Mouse (Mus musculus) intestine, embryonic 14.5 days (tissue): Measurements from ENCODE around the gene Mctp1. TPM values are rescaled to one million over a fixed set of nuclear protein-coding genes. Genes with fewer than 3 reads are reported as not detected.

ENCODE experiments used
- ATAC-seq: fragments of 200-750 bp; cut with Nextera tagmentation; replicated peaks from 2 replicates; pipeline ENCODE4 v1.8.0; 2017; ENCODE audit warnings: low read depth, moderate number of reproducible peaks, moderate TSS enrichment, moderate library complexity; ENCODE audit not compliant: low FRiP score, low TSS enrichment
- DNase-seq: peaks from one replicate; pipeline ENCODE4 v3.0.0-alpha.2; 2018; ENCODE audit warnings: low spot score
- H3K27ac ChIP-seq: fragments of 300-500 bp; sonication (generic); 2 replicates; pipeline ENCODE4 v1.5.1; 2014; ENCODE audit warnings: low read depth, mild to moderate bottlenecking, control low read depth
- H3K27me3 ChIP-seq: fragments of 300-500 bp; sonication (generic); replicated peaks from 2 replicates; pipeline ENCODE4 v1.6.1; 2014; ENCODE audit warnings: low read length, control low read depth; ENCODE audit not compliant: control insufficient read depth, insufficient read depth
- H3K36me3 ChIP-seq: fragments of 300-500 bp; sonication (generic); 2 replicates; pipeline ENCODE4 v1.6.1; 2014; ENCODE audit warnings: low read length, control low read depth; ENCODE audit not compliant: control insufficient read depth, insufficient read depth
- H3K4me1 ChIP-seq: fragments of 300-500 bp; sonication (generic); replicated peaks from 2 replicates; pipeline ENCODE4 v1.6.1; 2014; ENCODE audit warnings: low read length, control low read depth, mixed read lengths; ENCODE audit not compliant: control insufficient read depth, insufficient read depth
- H3K4me2 ChIP-seq: fragments of 300-500 bp; sonication (generic); 2 replicates; pipeline ENCODE4 v1.6.1; 2014; ENCODE audit warnings: low read length
- H3K4me3 ChIP-seq: fragments of 300-500 bp; sonication (generic); 2 replicates; pipeline ENCODE4 v1.5.1; 2014; ENCODE audit warnings: low read depth, low read length, control low read depth, mixed read lengths
- H3K9ac ChIP-seq: fragments of 300-500 bp; sonication (generic); 2 replicates; pipeline ENCODE4 v1.6.1; 2014; ENCODE audit warnings: mild to moderate bottlenecking, low read length
- H3K9me3 ChIP-seq: fragments of 300-500 bp; sonication (generic); 2 replicates; pipeline ENCODE4 v1.6.1; 2016; ENCODE audit warnings: low read length, control low read depth; ENCODE audit not compliant: control insufficient read depth
- WGBS: fragments of 180-500 bp; shearing (Covaris S2); extraction: QIAGEN DNeasy Blood & Tissue Kit; methylation state at CpG from one replicate; pipeline ENCODE4 v1.1.7; 2014; 5-methylcytosine and 5-hydroxymethylcytosine counted together
- polyA plus RNA-seq: library from polyadenylated mRNA; unstranded; fragments of >200 nt; fragmentation: Nextera tagmentation; extraction: Ambion mirVana; gene quantifications from 2 replicates; pipeline ENCODE4 v1.2.1, GENCODE M21; 2014

Mctp1 gene
- polyA plus RNA-seq, 1 experiment from 2014 or later = 0.78 TPM

DNA sequence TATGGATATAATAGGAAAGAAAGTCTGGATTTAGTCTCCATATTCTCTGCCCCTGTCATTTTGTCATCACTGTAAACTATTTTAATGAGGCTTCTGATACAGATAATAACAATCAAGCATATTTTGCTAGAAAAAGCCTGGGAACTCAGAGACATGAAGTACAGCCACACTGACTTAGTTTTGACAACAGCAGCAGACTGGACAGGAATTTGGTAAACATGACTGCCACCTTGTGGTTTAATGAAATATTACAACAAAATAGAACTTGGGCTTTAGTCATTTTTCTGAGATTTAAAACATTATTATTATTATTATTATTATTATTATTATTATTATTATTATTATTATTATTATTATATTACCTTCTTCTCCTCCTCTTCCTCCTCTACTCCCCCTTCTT, 297.0 kb downstream of the Mctp1 start:
- Histone ChIP-seq H3K4me2 (no peak overlapping the region), H3K27ac (no peak overlapping the region), H3K9ac (no peak overlapping the region), H3K9me3 (no peaks in the 10 kb centered on the region), H3K4me1 (no peaks in the 10 kb centered on the region), H3K4me3 (no peak overlapping the region), H3K36me3 (no peaks in the 10 kb centered on the region), H3K27me3 (no peaks in the 10 kb centered on the region)
- ATAC-seq (0 out of 2 replicates have a peak, but pooled peaks have one; percentile 53), DNase-seq (no peak)

DNA sequence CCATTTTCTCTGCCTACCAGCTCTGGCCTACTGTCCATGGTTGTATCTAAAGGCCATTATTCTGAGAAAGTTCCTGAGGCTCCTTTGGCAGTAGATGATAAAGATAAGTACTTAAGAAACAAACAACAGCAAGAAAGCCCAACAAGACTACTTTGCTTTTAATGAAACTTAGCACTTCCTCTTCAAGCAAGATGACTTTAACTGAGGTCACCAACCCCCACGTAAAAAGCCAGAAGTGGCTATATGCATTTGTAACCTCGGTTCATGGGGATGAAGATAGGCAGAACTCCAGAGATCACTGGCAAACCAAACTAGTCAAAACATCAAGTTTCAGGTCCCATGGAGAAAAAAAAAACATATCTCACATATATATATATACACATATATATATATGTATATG, 305.0 kb downstream of the Mctp1 start:
- 79% methylated on average over 2 of the region's 2 CpGs for WGBS
- DNase-seq (no peak), ATAC-seq (no peak)
- no peaks in the 10 kb centered on the region for H3K36me3 ChIP-seq
- no peaks in the 10 kb centered on the region for H3K27me3 ChIP-seq
- no peaks in the 10 kb centered on the region for H3K4me1 ChIP-seq
- no peak overlapping the region for H3K27ac ChIP-seq
- H3K9me3 ChIP-seq = no peaks in the 10 kb centered on the region
- no peak overlapping the region for H3K9ac ChIP-seq
- H3K4me2 ChIP-seq = no peak overlapping the region
- H3K4me3 ChIP-seq = no peak overlapping the region

DNA sequence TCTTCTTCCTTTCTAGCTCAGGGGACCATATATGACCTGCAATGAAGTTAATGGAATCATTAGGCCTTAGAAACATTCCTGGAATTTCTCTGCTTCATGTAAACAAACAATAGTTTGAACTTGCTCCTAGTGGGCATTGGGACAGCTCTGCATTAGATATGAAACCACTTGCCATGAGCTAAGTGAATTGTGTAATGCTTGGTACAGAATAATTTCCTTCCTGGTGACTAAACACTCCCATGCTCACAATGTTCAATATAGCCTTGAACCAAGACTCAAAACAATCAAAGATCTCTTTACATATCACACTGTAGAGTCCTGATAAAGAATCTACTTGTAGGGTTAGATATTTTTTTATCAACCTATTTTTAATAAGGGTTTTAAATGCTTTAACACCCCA, 305.8 kb downstream of the Mctp1 start:
- Histone ChIP-seq H3K4me2 (no peak overlapping the region), H3K9me3 (no peaks in the 10 kb centered on the region), H3K4me1 (no peaks in the 10 kb centered on the region), H3K9ac (no peak overlapping the region), H3K27ac (no peak overlapping the region), H3K4me3 (no peak overlapping the region), H3K36me3 (no peaks in the 10 kb centered on the region), H3K27me3 (no peaks in the 10 kb centered on the region)
- ATAC-seq (no peak), DNase-seq (no peak)

GRCm38 (mm10) chr13:76690697-76691096, 306.4 kb downstream of the Mctp1 start:
- Histone ChIP-seq H3K4me1 (no peaks in the 10 kb centered on the region), H3K36me3 (no peaks in the 10 kb centered on the region), H3K9ac (no peak overlapping the region), H3K4me2 (no peak overlapping the region), H3K4me3 (no peak overlapping the region), H3K27me3 (no peaks in the 10 kb centered on the region), H3K9me3 (no peaks in the 10 kb centered on the region), H3K27ac (no peak overlapping the region)
- whole genome bisulfite sequencing = 73% methylated on average over 1 of the region's 1 CpGs
- no peak for ATAC-seq
- no peak for DNase-seq

GRCm38 (mm10) chr13:76734013-76734412, 349.7 kb downstream of the Mctp1 start:
- Histone ChIP-seq H3K4me1 (no peaks in the 10 kb centered on the region), H3K27me3 (no peaks in the 10 kb centered on the region), H3K36me3 (no peaks in the 10 kb centered on the region), H3K4me2 (no peak overlapping the region), H3K9ac (no peak overlapping the region), H3K27ac (no peak overlapping the region), H3K9me3 (no peaks in the 10 kb centered on the region), H3K4me3 (no peak overlapping the region)
- no peak for DNase-seq
- ATAC-seq = no peak

DNA sequence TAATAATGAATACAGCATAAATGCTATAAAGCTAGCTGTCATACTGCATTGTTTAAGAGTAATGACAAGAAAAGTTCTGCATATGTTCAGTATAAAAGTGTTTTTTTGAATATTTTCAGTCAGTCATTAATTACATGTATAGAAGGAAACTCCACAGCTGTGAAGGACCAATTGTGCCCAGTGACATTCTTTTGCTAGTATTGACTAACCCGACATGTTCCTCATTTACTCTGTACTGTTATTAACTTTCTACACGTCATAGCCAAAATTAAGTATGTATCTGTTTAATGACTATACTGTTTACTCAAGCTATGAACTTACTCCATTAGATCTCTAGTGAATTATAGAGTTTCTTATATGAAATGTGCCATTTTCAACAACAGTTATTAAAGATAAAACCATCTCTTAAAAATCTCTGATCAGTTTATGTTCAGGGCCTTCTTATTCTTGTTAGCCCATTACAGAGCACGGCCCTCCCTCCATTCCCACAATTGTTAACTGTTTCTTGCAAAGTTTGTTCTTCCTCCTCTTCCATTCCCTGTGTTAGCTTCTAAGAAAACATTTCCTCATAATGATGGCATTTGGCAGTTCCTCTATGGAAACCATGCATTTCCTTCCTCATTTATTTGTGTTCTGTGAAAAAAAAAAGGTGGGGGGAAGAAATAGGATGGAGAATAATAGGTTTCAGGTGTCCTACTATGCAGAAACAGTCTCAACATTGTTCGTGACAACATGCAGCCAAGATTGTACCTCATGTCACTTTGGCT, 366.5 kb downstream of the Mctp1 start:
- no peak for ATAC-seq
- H3K9ac ChIP-seq = no peak overlapping the region
- no peak overlapping the region for H3K4me2 ChIP-seq
- 69% methylated on average over 4 of the region's 4 CpGs for WGBS
- H3K27ac ChIP-seq = no peak overlapping the region
- H3K4me3 ChIP-seq = no peak overlapping the region
- no peak for DNase-seq
- H3K36me3 ChIP-seq = no peaks in the 10 kb centered on the region
- no peaks in the 10 kb centered on the region for H3K4me1 ChIP-seq
- no peaks in the 10 kb centered on the region for H3K27me3 ChIP-seq
- no peaks in the 10 kb centered on the region for H3K9me3 ChIP-seq

GRCm38 (mm10) chr13:76759832-76760490, 375.6 kb downstream of the Mctp1 start:
- Histone ChIP-seq H3K9me3 (no peaks in the 10 kb centered on the region), H3K27me3 (no peaks in the 10 kb centered on the region), H3K9ac (no peak overlapping the region), H3K4me3 (no peak overlapping the region), H3K4me2 (no peak overlapping the region), H3K27ac (no peak overlapping the region), H3K36me3 (no peaks in the 10 kb centered on the region), H3K4me1 (no peaks in the 10 kb centered on the region)
- DNase-seq (peak; percentile 57), ATAC-seq (no peak)
- 32% methylated on average over 6 of the region's 6 CpGs for WGBS

DNA sequence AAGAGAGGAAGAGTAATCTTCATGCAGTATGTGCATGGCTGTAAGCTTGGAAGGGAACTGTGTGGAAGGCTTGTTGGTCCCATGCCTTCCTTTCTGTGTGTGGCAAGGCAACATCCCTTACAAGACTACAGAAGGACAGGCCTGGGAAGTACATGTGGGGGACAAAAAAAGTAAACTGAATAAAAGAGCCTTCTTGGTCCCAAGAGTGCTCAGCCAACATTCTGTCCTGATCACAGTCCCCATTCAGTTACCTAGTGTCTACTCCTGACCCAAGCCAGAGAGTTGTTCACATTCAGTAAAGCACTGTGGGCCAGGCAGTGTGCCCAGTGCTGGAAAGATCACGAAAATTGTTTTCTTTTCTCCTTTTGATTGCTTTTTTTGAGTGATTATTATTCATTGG, 415.3 kb downstream of the Mctp1 start:
- no peaks in the 10 kb centered on the region for H3K36me3 ChIP-seq
- H3K4me1 ChIP-seq = no peaks in the 10 kb centered on the region
- no peak overlapping the region for H3K4me3 ChIP-seq
- ATAC-seq (no peak), DNase-seq (no peak)
- H3K27me3 ChIP-seq = no peaks in the 10 kb centered on the region
- no peak overlapping the region for H3K4me2 ChIP-seq
- 67% methylated on average over 1 of the region's 1 CpGs for WGBS
- H3K9me3 ChIP-seq = no peaks in the 10 kb centered on the region
- H3K27ac ChIP-seq = no peak overlapping the region
- H3K9ac ChIP-seq = no peak overlapping the region

DNA sequence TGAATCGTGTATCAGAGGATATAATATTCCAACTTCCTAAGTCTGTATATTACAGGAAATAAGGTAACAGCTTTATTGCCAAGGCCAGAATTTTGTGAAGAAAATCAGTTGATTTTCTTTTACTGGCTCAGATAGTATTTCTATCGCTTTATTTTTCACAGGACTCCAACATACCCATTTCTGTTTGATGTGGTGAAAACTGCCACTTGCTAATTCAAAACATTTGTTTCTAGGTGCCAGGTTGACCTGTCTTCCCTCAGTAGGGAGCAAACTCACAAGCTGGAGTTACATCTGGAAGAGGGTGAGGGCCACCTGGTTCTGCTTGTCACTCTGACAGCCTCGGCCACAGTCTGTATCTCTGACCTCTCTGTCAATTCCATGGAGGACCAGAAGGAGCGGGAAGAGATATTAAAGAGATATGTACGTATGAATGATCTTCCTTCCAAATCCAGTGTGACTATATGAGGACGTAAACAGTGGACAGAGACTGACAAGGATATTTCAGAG, 416.8 kb downstream of the Mctp1 start:
- no peak overlapping the region for H3K27ac ChIP-seq

More for the DNA sequence above, 416.8 kb downstream of the Mctp1 start:
- H3K9ac ChIP-seq = no peak overlapping the region
- no peaks in the 10 kb centered on the region for H3K36me3 ChIP-seq
- no peaks in the 10 kb centered on the region for H3K27me3 ChIP-seq
- DNase-seq = no peak
- no peak overlapping the region for H3K4me3 ChIP-seq
- 62% methylated on average over 6 of the region's 6 CpGs for WGBS
- H3K4me2 ChIP-seq = no peak overlapping the region
- no peaks in the 10 kb centered on the region for H3K4me1 ChIP-seq
- H3K9me3 ChIP-seq = no peaks in the 10 kb centered on the region
- no peak for ATAC-seq
